Mouse (Mus musculus) hindbrain, embryonic 14.5 days (tissue): Measurements from ENCODE around the gene Cacng6. TPM values are rescaled to one million over a fixed set of nuclear protein-coding genes. Genes with fewer than 3 reads are reported as not detected.

ENCODE experiments used
- ATAC-seq: fragments of 200-750 bp; cut with Nextera tagmentation; 2 replicates; pipeline ENCODE4 v1.8.0; 2017; ENCODE audit warnings: moderate number of reproducible peaks, mild to moderate bottlenecking, moderate TSS enrichment, moderate library complexity; ENCODE audit not compliant: low FRiP score
- DNase-seq: peaks from one replicate; pipeline ENCODE4 v3.0.0-alpha.2; 2015; ENCODE audit warnings: low spot score
- H3K27ac ChIP-seq: fragments of 300-500 bp; sonication (generic); 2 replicates; pipeline ENCODE4 v1.5.1; 2014; ENCODE audit warnings: mild to moderate bottlenecking, moderate library complexity
- H3K27me3 ChIP-seq: fragments of 300-500 bp; sonication (generic); 2 replicates; pipeline ENCODE4 v1.6.1; 2014; ENCODE audit warnings: mild to moderate bottlenecking, low read length, mixed read lengths; ENCODE audit not compliant: control insufficient read depth, insufficient read depth
- H3K36me3 ChIP-seq: fragments of 300-500 bp; sonication (generic); replicated peaks from 2 replicates; pipeline ENCODE4 v1.6.1; 2014; ENCODE audit not compliant: control insufficient read depth, insufficient read depth
- H3K4me1 ChIP-seq: fragments of 300-500 bp; sonication (generic); replicated peaks from 2 replicates; pipeline ENCODE4 v1.6.1; 2014; ENCODE audit warnings: antibody characterized with exemption, low read length, mixed read lengths; ENCODE audit not compliant: control insufficient read depth, insufficient read depth
- H3K4me2 ChIP-seq: fragments of 300-500 bp; sonication (generic); replicated peaks from 2 replicates; pipeline ENCODE4 v1.6.1; 2014; ENCODE audit warnings: mild to moderate bottlenecking, moderate library complexity
- H3K4me3 ChIP-seq: fragments of 300-500 bp; sonication (generic); replicated peaks from 2 replicates; pipeline ENCODE4 v1.5.1; 2014; ENCODE audit warnings: mild to moderate bottlenecking, low read length
- H3K9ac ChIP-seq: fragments of 300-500 bp; sonication (generic); 2 replicates; pipeline ENCODE4 v1.6.1; 2014
- H3K9me3 ChIP-seq: fragments of 300-500 bp; sonication (generic); 2 replicates; pipeline ENCODE4 v1.6.1; 2016; ENCODE audit warnings: low read length; ENCODE audit not compliant: control insufficient read depth
- WGBS: fragments of 180-500 bp; shearing (Covaris S2); extraction: QIAGEN DNeasy Blood & Tissue Kit; methylation state at CpG from one replicate; pipeline ENCODE4 v1.1.7; 2014; 5-methylcytosine and 5-hydroxymethylcytosine counted together
- polyA plus RNA-seq: library from polyadenylated mRNA; unstranded; fragments of >200 nt; fragmentation: Nextera tagmentation; extraction: Ambion mirVana; gene quantifications from 2 replicates; pipeline ENCODE4 v1.2.1, GENCODE M21; 2014

The Cacng6 gene
- polyA plus RNA-seq, result not detected in 2 replicates

- Histone ChIP-seq H3K36me3 (no peaks in the 10 kb centered on the region), H3K9me3 (no peaks in the 10 kb centered on the region), H3K4me1 (peaks cover 4% of the 10 kb centered on the region), H3K9ac (0 out of 2 replicates have a peak within 1 kb of the TSS, but pooled peaks have one; percentile 20), H3K4me3 (peak within 1 kb of the TSS; percentile 17; the same call in 1 of the 2 replicates), H3K27ac (no peak within 1 kb of the TSS), H3K4me2 (peak within 1 kb of the TSS; percentile 43), H3K27me3 (peaks cover 49% of the 10 kb centered on the region)
- whole genome bisulfite sequencing, result 32% methylated on average over 4 of the region's 4 CpGs
- DNase-seq (no peak), ATAC-seq (no peak)
Measured at GRCm38 (mm10) chr7:3423895-3424294, at the start of gene Cacng6. Cacng6 (plus strand) TSS chr7:3424195.

- H3K36me3 ChIP-seq, result no peaks in the 10 kb centered on the region
- no peak overlapping the region for H3K27ac ChIP-seq
- ATAC-seq (no peak), DNase-seq (no peak)
- H3K9ac ChIP-seq, result no peak overlapping the region
- no peak overlapping the region for H3K4me2 ChIP-seq
- H3K9me3 ChIP-seq, result no peaks in the 10 kb centered on the region
- H3K4me1 ChIP-seq, result no peaks in the 10 kb centered on the region
- H3K27me3 ChIP-seq, result no peaks in the 10 kb centered on the region
- H3K4me3 ChIP-seq, result no peak overlapping the region
- 51% methylated on average over 4 of the region's 4 CpGs for WGBS
Measured at GRCm38 (mm10) chr7:3376831-3377230, 47.2 kb upstream of the Cacng6 start.

GRCm38 (mm10) chr7:3382123-3382522 is 41.9 kb upstream of the Cacng6 start:
- Histone ChIP-seq H3K4me2 (no peak overlapping the region), H3K36me3 (no peaks in the 10 kb centered on the region), H3K9me3 (no peaks in the 10 kb centered on the region), H3K27me3 (no peaks in the 10 kb centered on the region), H3K4me1 (no peaks in the 10 kb centered on the region), H3K27ac (no peak overlapping the region), H3K9ac (no peak overlapping the region), H3K4me3 (no peak overlapping the region)
- WGBS, result 87% methylated on average over 9 of the region's 9 CpGs
- no peak for ATAC-seq
- DNase-seq, result no peak

- Histone ChIP-seq H3K36me3 (no peaks in the 10 kb centered on the region), H3K27ac (no peak overlapping the region), H3K9me3 (no peaks in the 10 kb centered on the region), H3K9ac (no peak overlapping the region), H3K4me2 (no peak overlapping the region), H3K4me1 (peaks cover 11% of the 10 kb centered on the region; the same call in 1 of the 2 replicates), H3K27me3 (no peaks in the 10 kb centered on the region), H3K4me3 (no peak overlapping the region)
- ATAC-seq (no peak), DNase-seq (no peak)
- 90% methylated on average over 5 of the region's 5 CpGs for WGBS
Measured at GRCm38 (mm10) chr7:3384807-3385319, 39.1 kb upstream of the Cacng6 start.

GRCm38 (mm10) chr7:3386036-3386730 is 37.8 kb upstream of the Cacng6 start:
- ATAC-seq (no peak), DNase-seq (no peak)
- Histone ChIP-seq H3K4me1 (peaks cover 11% of the 10 kb centered on the region; the same call in 1 of the 2 replicates), H3K4me2 (no peak overlapping the region), H3K4me3 (no peak overlapping the region), H3K36me3 (no peaks in the 10 kb centered on the region), H3K27me3 (no peaks in the 10 kb centered on the region), H3K9ac (no peak overlapping the region), H3K9me3 (no peaks in the 10 kb centered on the region), H3K27ac (no peak overlapping the region)
- WGBS, result 85% methylated on average over 6 of the region's 6 CpGs

- H3K9ac ChIP-seq, result no peak overlapping the region
- no peak overlapping the region for H3K4me3 ChIP-seq
- H3K4me1 ChIP-seq, result peaks cover 27% of the 10 kb centered on the region
- 82% methylated on average over 18 of the region's 18 CpGs for WGBS
- H3K4me2 ChIP-seq, result no peak overlapping the region; the same call in 1 of the 2 replicates
- H3K27ac ChIP-seq, result no peak overlapping the region
- ATAC-seq, result no peak
- no peak for DNase-seq
- H3K36me3 ChIP-seq, result no peaks in the 10 kb centered on the region
- H3K27me3 ChIP-seq, result no peaks in the 10 kb centered on the region
- no peaks in the 10 kb centered on the region for H3K9me3 ChIP-seq
Measured at GRCm38 (mm10) chr7:3387761-3388160, 36.2 kb upstream of the Cacng6 start.

- H3K27me3 ChIP-seq, result no peaks in the 10 kb centered on the region
- WGBS, result 70% methylated on average over 6 of the region's 6 CpGs
- no peak overlapping the region for H3K27ac ChIP-seq
- H3K9ac ChIP-seq, result no peak overlapping the region
- no peaks in the 10 kb centered on the region for H3K9me3 ChIP-seq
- no peak for DNase-seq
- peaks cover 31% of the 10 kb centered on the region for H3K4me1 ChIP-seq
- ATAC-seq, result no peak
- H3K36me3 ChIP-seq, result no peaks in the 10 kb centered on the region
- H3K4me2 ChIP-seq, result peak overlapping the region; percentile 68
- peak overlapping the region; percentile 42; the same call in 1 of the 2 replicates for H3K4me3 ChIP-seq
Measured at GRCm38 (mm10) chr7:3388885-3389284, 35.1 kb upstream of the Cacng6 start.

GRCm38 (mm10) chr7:3389444-3390412 is 34.3 kb upstream of the Cacng6 start:
- 0 out of 2 replicates have a peak overlapping the region, but pooled peaks have one; percentile 44 for H3K27ac ChIP-seq
- WGBS, result 4% methylated on average over 16 of the region's 17 CpGs

More at GRCm38 (mm10) chr7:3389444-3390412, 34.3 kb upstream of the Cacng6 start:
- ATAC-seq (peak; percentile 68), DNase-seq (peak; percentile 82)
- no peaks in the 10 kb centered on the region for H3K27me3 ChIP-seq
- peaks cover 8% of the 10 kb centered on the region for H3K36me3 ChIP-seq
- H3K9me3 ChIP-seq, result no peaks in the 10 kb centered on the region
- peaks cover 31% of the 10 kb centered on the region for H3K4me1 ChIP-seq
- peak overlapping the region; percentile 55 for H3K9ac ChIP-seq
- peak overlapping the region; percentile 68 for H3K4me2 ChIP-seq
- H3K4me3 ChIP-seq, result peak overlapping the region; percentile 42
